Mouse (Mus musculus) bone marrow macrophage, adult 2 months (primary cell): Measurements from ENCODE around the gene Fermt1.

Experiments used
- CTCF ChIP-seq: IDR thresholded peaks from 2 replicates; pipeline ENCODE4 v1.5.1; 2012; ENCODE audit warnings: low read depth, mild to moderate bottlenecking, low read length, moderate library complexity
- POLR2A ChIP-seq: IDR thresholded peaks from 2 replicates; pipeline ENCODE4 v1.6.1; 2012; ENCODE audit warnings: mild to moderate bottlenecking, low read depth, low read length, borderline replicate concordance

DNA sequence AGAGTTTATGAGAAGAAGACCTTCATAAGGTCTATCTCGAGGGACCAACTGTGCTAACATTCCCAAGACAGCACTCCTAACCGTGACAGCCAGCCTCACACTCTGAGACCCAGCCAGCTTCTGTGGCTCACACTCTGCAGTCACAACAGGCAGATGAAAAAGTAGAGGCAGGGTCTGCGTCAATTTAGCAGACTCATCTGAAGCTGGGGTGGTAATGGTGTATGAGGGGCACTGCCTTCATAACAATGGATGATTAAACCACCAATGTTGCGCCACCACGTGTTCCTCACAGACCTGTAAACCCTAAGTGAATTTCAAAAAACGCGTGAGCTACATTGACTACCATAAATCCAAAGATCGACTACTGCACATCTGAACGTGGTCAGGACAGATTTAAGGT lies 2.1 kb downstream of the Fermt1 start:
- no peak for TF ChIP-seq POLR2A
- no peak for TF ChIP-seq CTCF
